Mouse (Mus musculus) megakaryocyte, embryonic 14.5 days (primary cell): ENCODE data around the gene Fam19a1. TPM values are rescaled to one million over a fixed set of nuclear protein-coding genes. Genes with fewer than 3 reads are reported as not detected.

Source experiments
- H3K27me3 ChIP-seq: replicated peaks from 2 replicates; pipeline ENCODE3; 2012; ENCODE audit warnings: inconsistent platforms
- H3K36me3 ChIP-seq: replicated peaks from 2 replicates; pipeline ENCODE3; 2012; ENCODE audit warnings: low read length, inconsistent platforms, mixed read lengths
- H3K4me1 ChIP-seq: 2 replicates; pipeline ENCODE4 v1.6.1; 2012; ENCODE audit warnings: inconsistent platforms
- H3K4me3 ChIP-seq: replicated peaks from 2 replicates; pipeline ENCODE3; 2012; ENCODE audit warnings: moderate library complexity, mild to moderate bottlenecking, inconsistent platforms
- H3K9me3 ChIP-seq: 2 replicates; pipeline ENCODE4 v1.6.1; 2012; ENCODE audit warnings: inconsistent platforms
- FLI1 ChIP-seq: IDR thresholded peaks from 2 replicates; pipeline ENCODE4 v1.6.1; 2012; ENCODE audit warnings: low read length, inconsistent platforms, mixed read lengths
- GATA1 ChIP-seq: IDR thresholded peaks from 3 replicates; pipeline ENCODE4 v1.6.1; 2012; ENCODE audit warnings: mixed read lengths, low read length, inconsistent platforms, borderline replicate concordance
- polyA plus RNA-seq: library from polyadenylated mRNA; stranded (reverse); fragments of >175 nt; gene quantifications from 2 replicates; pipeline ENCODE4 v1.2.3, GENCODE M21; 2012; ENCODE audit warnings: low replicate concordance; ENCODE audit not compliant: insufficient read depth

Gene Fam19a1
- polyA plus RNA-seq, 1 experiment, result not detected

- TF ChIP-seq FLI1, result no peak
- no peak for TF ChIP-seq GATA1
- peaks cover 4% of the 10 kb centered on the region; the same call in 1 of the 2 replicates for H3K9me3 ChIP-seq
Measured at GRCm38 (mm10) chr6:96347491-96347890, 234.5 kb downstream of the Fam19a1 start.

GRCm38 (mm10) chr6:96349446-96350025 is 236.6 kb downstream of the Fam19a1 start:
- peaks cover 4% of the 10 kb centered on the region; the same call in 1 of the 2 replicates for H3K9me3 ChIP-seq
- TF ChIP-seq GATA1 (no peak), FLI1 (no peak)

More at GRCm38 (mm10) chr6:96347491-96347890, 234.5 kb downstream of the Fam19a1 start:
- Histone ChIP-seq H3K36me3 (no peaks in the 10 kb centered on the region), H3K4me1 (no peaks in the 10 kb centered on the region), H3K4me3 (no peak overlapping the region), H3K27me3 (no peaks in the 10 kb centered on the region)

GRCm38 (mm10) chr6:96369544-96369943 is 256.6 kb downstream of the Fam19a1 start:
- no peak for TF ChIP-seq GATA1
- TF ChIP-seq FLI1, result no peak
- Histone ChIP-seq H3K27me3 (no peaks in the 10 kb centered on the region), H3K4me1 (no peaks in the 10 kb centered on the region), H3K9me3 (peaks cover 5% of the 10 kb centered on the region; the same call in 1 of the 2 replicates), H3K36me3 (no peaks in the 10 kb centered on the region), H3K4me3 (no peak overlapping the region)

More at GRCm38 (mm10) chr6:96349446-96350025, 236.6 kb downstream of the Fam19a1 start:
- Histone ChIP-seq H3K27me3 (no peaks in the 10 kb centered on the region), H3K36me3 (no peaks in the 10 kb centered on the region), H3K4me3 (no peak overlapping the region), H3K4me1 (no peaks in the 10 kb centered on the region)

- no peak for TF ChIP-seq FLI1
- TF ChIP-seq GATA1, result no peak
- H3K4me1 ChIP-seq, result no peaks in the 10 kb centered on the region
- H3K36me3 ChIP-seq, result no peaks in the 10 kb centered on the region
- H3K27me3 ChIP-seq, result no peaks in the 10 kb centered on the region
- H3K4me3 ChIP-seq, result no peak overlapping the region
- peaks cover 4% of the 10 kb centered on the region; the same call in 1 of the 2 replicates for H3K9me3 ChIP-seq
Measured at GRCm38 (mm10) chr6:96372848-96373247, 259.9 kb downstream of the Fam19a1 start.

GRCm38 (mm10) chr6:96373274-96373673 is 260.3 kb downstream of the Fam19a1 start:
- Histone ChIP-seq H3K36me3 (no peaks in the 10 kb centered on the region), H3K9me3 (peaks cover 4% of the 10 kb centered on the region; the same call in 1 of the 2 replicates), H3K4me1 (no peaks in the 10 kb centered on the region), H3K27me3 (no peaks in the 10 kb centered on the region), H3K4me3 (no peak overlapping the region)
- TF ChIP-seq FLI1 (no peak), GATA1 (no peak)

- no peak overlapping the region for H3K4me3 ChIP-seq
- no peak for TF ChIP-seq GATA1
- TF ChIP-seq FLI1, result no peak
- H3K9me3 ChIP-seq, result peaks cover 6% of the 10 kb centered on the region
- no peaks in the 10 kb centered on the region for H3K4me1 ChIP-seq
- no peaks in the 10 kb centered on the region for H3K36me3 ChIP-seq
- no peaks in the 10 kb centered on the region for H3K27me3 ChIP-seq
Measured at GRCm38 (mm10) chr6:96376773-96377172, 263.8 kb downstream of the Fam19a1 start.

GRCm38 (mm10) chr6:96379229-96379628 is 266.3 kb downstream of the Fam19a1 start:
- Histone ChIP-seq H3K27me3 (no peaks in the 10 kb centered on the region), H3K9me3 (peaks cover 7% of the 10 kb centered on the region; the same call in 1 of the 2 replicates), H3K4me3 (no peak overlapping the region)

GRCm38 (mm10) chr6:96384441-96384840 is 271.5 kb downstream of the Fam19a1 start:
- H3K36me3 ChIP-seq, result no peaks in the 10 kb centered on the region
- H3K27me3 ChIP-seq, result no peaks in the 10 kb centered on the region
- H3K4me1 ChIP-seq, result no peaks in the 10 kb centered on the region
- no peak overlapping the region for H3K4me3 ChIP-seq
- peaks cover 7% of the 10 kb centered on the region; the same call in 1 of the 2 replicates for H3K9me3 ChIP-seq
- TF ChIP-seq FLI1 (no peak), GATA1 (no peak)

More at GRCm38 (mm10) chr6:96379229-96379628, 266.3 kb downstream of the Fam19a1 start:
- TF ChIP-seq GATA1, result no peak
- no peak for TF ChIP-seq FLI1
- H3K4me1 ChIP-seq, result no peaks in the 10 kb centered on the region
- H3K36me3 ChIP-seq, result no peaks in the 10 kb centered on the region

- peaks cover 11% of the 10 kb centered on the region for H3K9me3 ChIP-seq
- no peak for TF ChIP-seq GATA1
- TF ChIP-seq FLI1, result no peak
Measured at GRCm38 (mm10) chr6:96418866-96419265, 305.9 kb downstream of the Fam19a1 start.

GRCm38 (mm10) chr6:96419704-96420382 is 306.9 kb downstream of the Fam19a1 start:
- Histone ChIP-seq H3K36me3 (no peaks in the 10 kb centered on the region), H3K4me1 (no peaks in the 10 kb centered on the region), H3K9me3 (peaks cover 11% of the 10 kb centered on the region), H3K27me3 (no peaks in the 10 kb centered on the region), H3K4me3 (no peak overlapping the region)
- TF ChIP-seq FLI1, result no peak
- TF ChIP-seq GATA1, result no peak

More at GRCm38 (mm10) chr6:96418866-96419265, 305.9 kb downstream of the Fam19a1 start:
- Histone ChIP-seq H3K4me1 (no peaks in the 10 kb centered on the region), H3K36me3 (no peaks in the 10 kb centered on the region), H3K4me3 (no peak overlapping the region), H3K27me3 (no peaks in the 10 kb centered on the region)
